Mouse (Mus musculus): Measurements from ENCODE around the gene Cyld.

- TF ChIP-seq CTCF (IDR thresholded peaks at IDR 0.05; ENCODE audit: low read depth) (no peak), EP300 (IDR thresholded peaks at IDR 0.05; ENCODE audit: low read depth) (no peak)
Observed at GRCm38 (mm10) chr8:88702816-88703215, 6.0 kb downstream of the Cyld start.
